Mouse (Mus musculus): ENCODE data around the gene C2cd5.

Gene C2cd5

DNA sequence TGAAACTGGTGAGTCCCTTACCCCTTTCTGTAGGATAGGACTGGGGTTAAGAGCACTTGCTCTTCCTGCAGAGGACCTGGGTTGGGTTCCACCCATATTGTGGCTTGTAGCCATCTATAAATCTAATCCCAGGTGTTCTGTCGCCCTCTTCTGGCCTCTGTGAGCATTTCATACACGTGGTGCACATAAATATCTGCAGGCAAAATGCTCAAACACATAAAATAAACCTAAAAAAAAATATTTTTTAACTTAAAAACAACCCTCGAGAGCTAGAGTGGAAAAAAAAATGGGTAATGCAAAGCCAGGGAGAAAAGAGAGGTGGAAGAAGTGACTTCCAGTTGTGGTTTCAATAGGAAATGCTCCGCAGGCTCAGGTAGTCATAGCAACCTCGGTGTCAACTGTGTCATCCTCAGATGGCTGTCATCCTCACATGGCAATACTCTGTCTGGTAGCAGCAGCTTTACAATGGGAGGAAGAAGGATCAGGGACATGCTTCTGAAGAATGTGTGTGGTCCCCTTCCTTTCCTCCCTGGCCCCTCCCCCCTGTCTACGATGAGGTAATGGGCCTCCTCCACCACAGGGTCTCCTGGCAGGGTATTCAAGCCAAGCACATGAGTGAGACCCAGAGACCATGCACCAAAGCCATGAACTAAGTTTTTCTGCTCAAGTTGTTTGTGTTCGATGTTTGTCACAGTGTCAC, 4.2 kb upstream of the C2cd5 start:
- Histone ChIP-seq H3K27me3 (ENCODE audit: control insufficient read depth, insufficient read depth, low read length, poor library complexity, severe bottlenecking) (no peaks in the 10 kb centered on the region), H3K36me3 (ENCODE audit: control insufficient read depth, insufficient read depth, low read length, poor library complexity, severe bottlenecking) (no peaks in the 10 kb centered on the region)
- DNase-seq (ENCODE audit: low read depth, low spot score) = peak; percentile 31

DNA sequence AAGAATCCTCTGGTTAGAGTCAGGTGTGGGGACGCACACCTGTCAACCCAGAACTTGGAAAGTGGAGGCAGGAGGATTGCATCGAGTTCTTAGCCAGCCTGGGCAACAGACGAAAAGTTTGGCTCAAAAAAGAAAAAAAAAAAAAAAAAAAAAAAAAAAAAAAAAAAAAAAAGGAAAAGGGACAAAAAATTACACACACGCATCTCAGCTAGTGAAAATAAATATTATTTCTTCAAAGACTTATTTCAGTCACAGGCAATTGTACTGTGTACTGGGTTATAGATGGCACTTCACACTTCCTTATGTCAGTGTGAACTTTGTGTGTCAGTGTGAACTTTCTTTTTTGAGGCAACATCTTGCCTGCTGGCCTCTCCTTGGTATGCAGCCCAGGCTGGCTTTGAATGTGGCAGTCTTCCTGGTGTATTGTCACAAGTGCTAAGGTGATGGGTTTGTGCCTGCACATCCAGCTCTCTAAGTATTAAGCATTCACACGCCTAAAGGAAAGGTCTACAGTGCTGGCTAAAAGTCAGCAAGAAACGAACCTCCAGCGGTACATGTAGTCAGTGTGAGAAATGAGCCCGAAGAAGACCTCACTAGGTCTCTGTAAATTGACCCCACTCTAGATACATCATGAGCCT, 656 bp upstream of the C2cd5 start:
- Histone ChIP-seq H3K36me3 (ENCODE audit: control insufficient read depth, insufficient read depth, low read length, poor library complexity, severe bottlenecking) (peaks cover 3% of the 10 kb centered on the region; the same call in 1 of the 2 replicates), H3K27me3 (ENCODE audit: control insufficient read depth, insufficient read depth, low read length, poor library complexity, severe bottlenecking) (no peaks in the 10 kb centered on the region)
- DNase-seq (ENCODE audit: low read depth, low spot score) = peak; percentile 22

DNA sequence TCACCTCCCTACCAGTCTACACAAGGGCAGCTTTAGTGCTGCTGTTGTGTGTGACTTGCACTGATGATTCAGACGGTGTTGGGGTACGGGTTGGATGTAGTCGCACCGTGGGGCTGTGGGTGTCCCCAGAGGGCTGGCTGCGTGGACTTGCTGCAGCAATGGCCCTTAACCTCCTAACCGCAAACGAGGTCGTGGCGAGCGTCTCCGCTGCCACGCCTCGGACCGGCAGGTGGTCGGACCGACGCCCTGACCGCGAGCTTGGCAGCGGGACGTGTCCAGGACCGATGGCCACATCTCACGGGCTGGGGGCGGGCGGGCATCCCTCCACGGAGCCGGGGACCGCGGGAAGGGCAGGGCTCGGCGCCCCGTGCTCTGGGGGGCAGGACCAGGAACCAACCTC, 660 bp downstream of the C2cd5 start:
- Histone ChIP-seq H3K27me3 (ENCODE audit: control insufficient read depth, insufficient read depth, low read length, poor library complexity, severe bottlenecking) (no peaks in the 10 kb centered on the region), H3K36me3 (ENCODE audit: control insufficient read depth, insufficient read depth, low read length, poor library complexity, severe bottlenecking) (peaks cover 5% of the 10 kb centered on the region; the same call in 1 of the 2 replicates)
- peak; percentile 56 for DNase-seq (ENCODE audit: low read depth, low spot score)

DNA sequence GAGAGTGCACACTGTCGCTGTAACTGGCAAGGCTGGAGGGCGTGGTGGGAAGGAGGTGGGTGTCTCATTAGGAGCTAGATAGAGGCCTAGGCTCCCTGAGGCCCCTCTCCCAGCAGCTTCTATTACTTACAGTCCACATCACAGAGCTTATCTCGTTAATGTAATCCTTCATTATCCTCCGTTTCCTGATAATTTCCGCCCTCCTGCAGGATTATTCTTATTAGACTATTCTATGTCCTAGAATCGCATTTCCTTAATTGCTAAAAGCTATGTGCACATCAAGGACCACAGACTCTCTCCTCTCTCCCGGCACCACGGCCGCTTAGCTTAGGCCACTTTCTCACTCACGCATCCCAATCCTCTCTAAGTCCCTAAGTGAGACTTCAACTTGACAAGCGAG, 4.8 kb downstream of the C2cd5 start:
- peaks cover 6% of the 10 kb centered on the region; the same call in 1 of the 2 replicates for H3K36me3 ChIP-seq (ENCODE audit: control insufficient read depth, insufficient read depth, low read length, poor library complexity, severe bottlenecking)
- no peaks in the 10 kb centered on the region for H3K27me3 ChIP-seq (ENCODE audit: control insufficient read depth, insufficient read depth, low read length, poor library complexity, severe bottlenecking)
- DNase-seq (ENCODE audit: low read depth, low spot score) = no peak

DNA sequence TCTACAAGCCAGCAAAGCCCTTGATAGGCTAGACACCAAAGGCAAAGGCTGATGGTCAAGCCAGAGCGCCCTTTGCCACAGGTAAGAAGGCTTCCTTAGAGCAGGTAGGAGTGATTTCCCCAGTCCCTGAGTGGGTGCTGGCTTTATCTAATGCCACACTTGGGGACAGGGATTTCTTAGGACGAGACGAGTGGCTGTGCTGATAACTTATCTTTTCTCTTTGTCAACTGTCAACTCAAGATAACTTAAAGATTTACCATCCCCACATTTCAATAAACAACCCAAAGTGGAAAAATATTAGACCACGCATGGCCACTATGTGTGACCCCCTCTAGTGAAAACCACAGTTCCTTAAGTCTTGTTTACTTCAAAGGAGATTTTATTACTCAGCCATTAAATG, 7.1 kb downstream of the C2cd5 start:
- DNase-seq (ENCODE audit: low read depth, low spot score) = no peak
- no peaks in the 10 kb centered on the region for H3K27me3 ChIP-seq (ENCODE audit: control insufficient read depth, insufficient read depth, low read length, poor library complexity, severe bottlenecking)
- peaks cover 8% of the 10 kb centered on the region; the same call in 1 of the 2 replicates for H3K36me3 ChIP-seq (ENCODE audit: control insufficient read depth, insufficient read depth, low read length, poor library complexity, severe bottlenecking)

DNA sequence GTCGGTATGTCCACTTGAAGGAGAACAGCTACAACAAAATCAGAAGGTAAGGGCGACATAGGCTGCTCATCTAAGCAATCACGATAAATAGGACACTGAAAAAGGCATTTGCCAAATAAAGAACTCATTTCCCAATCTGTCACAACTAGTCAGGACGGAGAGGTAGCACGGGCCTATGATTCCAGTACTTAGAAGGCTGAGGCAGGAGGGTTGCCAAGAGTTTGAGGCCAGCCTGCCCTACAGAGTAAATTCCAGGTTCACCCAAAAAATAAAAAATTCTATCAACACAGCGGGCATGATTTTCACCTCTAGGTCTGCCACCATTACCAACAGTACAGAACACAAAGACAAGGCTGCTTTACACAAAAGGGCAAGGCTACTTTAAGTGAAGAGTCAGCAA, 8.9 kb downstream of the C2cd5 start:
- H3K36me3 ChIP-seq (ENCODE audit: control insufficient read depth, insufficient read depth, low read length, poor library complexity, severe bottlenecking) = peaks cover 10% of the 10 kb centered on the region; the same call in 1 of the 2 replicates
- no peak for DNase-seq (ENCODE audit: low read depth, low spot score)
- no peaks in the 10 kb centered on the region for H3K27me3 ChIP-seq (ENCODE audit: control insufficient read depth, insufficient read depth, low read length, poor library complexity, severe bottlenecking)

DNA sequence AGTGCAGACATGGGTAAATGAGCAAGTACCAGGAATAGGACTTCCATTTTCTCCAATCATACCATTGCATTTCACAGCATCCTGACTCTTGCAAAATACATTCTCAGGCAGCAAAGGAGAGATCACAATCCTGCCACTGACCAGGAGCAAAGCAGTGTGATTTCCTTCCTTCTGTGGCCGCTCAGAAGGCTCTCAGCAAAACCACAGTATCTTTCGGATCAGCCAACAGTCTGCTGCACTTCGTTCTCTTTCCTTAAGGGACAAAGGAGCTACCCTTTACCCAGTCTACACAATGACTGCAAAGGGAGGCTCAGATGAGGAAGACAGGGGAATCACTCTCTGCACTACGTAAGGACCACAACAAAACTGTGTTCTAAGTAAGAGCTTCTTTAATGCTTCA, 12.6 kb downstream of the C2cd5 start:
- peaks cover 11% of the 10 kb centered on the region for H3K36me3 ChIP-seq (ENCODE audit: control insufficient read depth, insufficient read depth, low read length, poor library complexity, severe bottlenecking)
- no peak for DNase-seq (ENCODE audit: low read depth, low spot score)
- no peaks in the 10 kb centered on the region for H3K27me3 ChIP-seq (ENCODE audit: control insufficient read depth, insufficient read depth, low read length, poor library complexity, severe bottlenecking)

DNA sequence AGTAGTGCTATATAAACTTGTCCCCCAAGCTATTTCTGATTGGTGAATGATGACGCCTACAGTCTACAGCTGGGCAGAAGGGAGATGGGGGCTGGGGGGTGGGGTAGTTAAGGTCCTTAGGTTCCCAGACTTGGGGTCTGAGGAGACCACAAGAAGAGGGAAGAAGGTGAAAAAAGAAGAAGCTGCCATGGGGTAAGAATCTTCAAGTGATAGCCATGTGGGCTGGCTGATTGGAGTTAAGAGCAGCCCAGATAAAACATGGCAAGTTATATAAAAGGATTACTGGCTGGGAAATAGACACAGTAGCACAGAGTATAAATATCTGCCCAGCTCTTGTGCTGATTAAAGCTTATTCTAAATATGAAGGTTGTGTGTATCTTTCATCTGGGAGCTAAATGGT, 14.0 kb downstream of the C2cd5 start:
- Histone ChIP-seq H3K27me3 (ENCODE audit: control insufficient read depth, insufficient read depth, low read length, poor library complexity, severe bottlenecking) (no peaks in the 10 kb centered on the region), H3K36me3 (ENCODE audit: control insufficient read depth, insufficient read depth, low read length, poor library complexity, severe bottlenecking) (peaks cover 11% of the 10 kb centered on the region)
- no peak for DNase-seq (ENCODE audit: low read depth, low spot score)

DNA sequence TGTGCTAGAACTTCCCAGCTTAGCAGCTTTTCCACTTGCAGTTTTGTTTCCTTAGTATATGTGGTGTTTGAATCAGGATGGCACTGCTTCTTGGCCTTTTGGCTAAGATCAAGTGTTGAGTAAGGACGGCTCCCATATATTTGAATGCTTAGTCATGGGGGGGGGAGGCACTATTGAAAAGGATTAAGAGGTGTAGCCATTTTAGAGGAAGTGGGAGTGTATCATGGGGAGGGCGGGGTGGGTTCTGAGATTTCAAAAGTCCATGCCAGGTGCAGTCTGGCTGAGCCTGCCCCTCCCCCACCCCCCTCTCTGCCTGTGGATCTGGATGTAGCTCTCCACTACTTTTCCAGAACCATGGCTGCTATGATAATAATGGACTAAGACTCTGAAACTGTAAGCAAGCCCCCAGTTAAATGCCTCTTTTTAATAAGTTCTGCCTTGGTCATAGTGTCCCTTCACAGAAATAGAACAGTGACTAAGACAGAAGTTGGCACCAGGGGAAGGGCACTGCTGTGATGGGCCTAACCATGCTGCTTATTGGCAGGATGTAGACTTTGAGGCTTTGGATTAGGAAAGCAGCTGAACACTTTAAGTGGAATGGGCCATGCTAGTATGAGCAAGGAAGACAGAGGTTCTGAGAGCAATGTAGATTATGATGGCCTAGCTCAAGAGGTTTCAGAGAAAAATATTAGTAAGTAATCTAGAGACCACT, 15.5 kb downstream of the C2cd5 start:
- Histone ChIP-seq H3K36me3 (ENCODE audit: control insufficient read depth, insufficient read depth, low read length, poor library complexity, severe bottlenecking) (peaks cover 7% of the 10 kb centered on the region), H3K27me3 (ENCODE audit: control insufficient read depth, insufficient read depth, low read length, poor library complexity, severe bottlenecking) (no peaks in the 10 kb centered on the region)
- DNase-seq (ENCODE audit: low read depth, low spot score) = no peak

DNA sequence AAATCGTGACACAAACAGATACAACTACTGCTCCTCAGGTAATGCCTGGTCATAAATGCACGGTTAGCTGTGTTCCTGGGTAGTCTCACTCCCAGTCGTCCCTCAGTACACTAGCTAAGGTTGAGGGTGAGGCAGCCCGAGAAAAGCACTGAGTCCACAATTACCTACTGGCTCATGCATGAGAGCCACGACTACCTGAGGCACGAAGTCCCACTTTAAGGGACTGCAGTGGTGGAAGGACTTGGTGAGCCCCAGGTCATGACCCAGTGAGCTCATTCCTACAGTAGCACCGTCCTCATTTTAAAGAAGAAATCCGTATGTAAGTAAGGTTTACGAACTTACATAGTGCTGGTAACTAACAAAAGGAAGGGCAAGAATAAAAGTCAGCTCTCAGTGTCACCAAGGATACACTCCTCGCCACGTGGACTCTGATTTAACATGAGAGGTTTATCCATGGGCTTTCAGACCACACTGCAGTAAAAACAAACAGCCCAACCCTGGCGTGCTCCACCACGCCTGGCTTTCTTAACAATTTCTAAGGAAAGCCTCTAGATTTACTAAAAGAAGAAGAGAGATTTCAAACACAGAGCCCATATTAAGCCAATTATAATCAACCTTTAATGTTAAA, 18.3 kb downstream of the C2cd5 start:
- Histone ChIP-seq H3K27me3 (ENCODE audit: control insufficient read depth, insufficient read depth, low read length, poor library complexity, severe bottlenecking) (no peaks in the 10 kb centered on the region), H3K36me3 (ENCODE audit: control insufficient read depth, insufficient read depth, low read length, poor library complexity, severe bottlenecking) (peaks cover 5% of the 10 kb centered on the region)
- no peak for DNase-seq (ENCODE audit: low read depth, low spot score)

DNA sequence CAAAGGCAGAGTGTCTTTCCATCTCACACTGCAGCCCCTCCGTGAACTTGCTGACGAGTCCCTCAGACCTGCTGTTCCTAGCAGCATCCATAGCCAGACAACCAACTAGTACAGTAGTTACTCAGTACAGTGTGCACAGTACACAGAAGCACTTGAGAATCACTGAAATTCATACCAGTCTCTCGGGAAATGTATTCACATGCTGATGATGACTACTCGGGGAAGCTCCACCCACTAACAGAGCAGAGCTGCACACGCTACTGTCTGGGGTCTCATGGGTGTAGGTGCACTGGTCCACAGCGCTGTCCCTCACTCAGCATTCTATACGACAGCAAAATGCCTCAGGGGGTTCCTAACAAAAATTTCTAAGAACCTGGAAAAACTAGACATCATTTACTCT, 19.2 kb downstream of the C2cd5 start:
- Histone ChIP-seq H3K27me3 (ENCODE audit: control insufficient read depth, insufficient read depth, low read length, poor library complexity, severe bottlenecking) (no peaks in the 10 kb centered on the region), H3K36me3 (ENCODE audit: control insufficient read depth, insufficient read depth, low read length, poor library complexity, severe bottlenecking) (peaks cover 6% of the 10 kb centered on the region)
- no peak for DNase-seq (ENCODE audit: low read depth, low spot score)

DNA sequence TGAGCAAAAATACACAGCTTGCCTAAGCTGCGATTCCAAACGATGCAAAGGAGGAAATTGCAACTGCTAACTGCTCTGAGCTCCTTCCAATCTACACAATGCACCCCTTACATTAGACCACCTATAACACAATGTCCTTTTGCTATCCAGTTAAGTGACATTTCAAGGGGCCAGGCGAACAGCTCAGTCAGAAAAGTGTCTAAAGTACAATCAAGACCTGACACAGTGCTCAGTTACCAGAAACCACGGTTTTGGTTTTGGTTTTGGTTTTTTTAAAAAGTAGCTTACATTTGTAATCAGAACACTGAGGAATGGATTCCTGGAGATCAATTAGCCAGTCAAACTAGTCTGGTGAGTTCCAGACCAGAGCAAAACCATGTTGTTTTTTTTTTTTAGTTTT, 20.8 kb downstream of the C2cd5 start:
- DNase-seq (ENCODE audit: low read depth, low spot score) = no peak
- no peaks in the 10 kb centered on the region for H3K27me3 ChIP-seq (ENCODE audit: control insufficient read depth, insufficient read depth, low read length, poor library complexity, severe bottlenecking)
- H3K36me3 ChIP-seq (ENCODE audit: control insufficient read depth, insufficient read depth, low read length, poor library complexity, severe bottlenecking) = peaks cover 4% of the 10 kb centered on the region; the same call in 1 of the 2 replicates

DNA sequence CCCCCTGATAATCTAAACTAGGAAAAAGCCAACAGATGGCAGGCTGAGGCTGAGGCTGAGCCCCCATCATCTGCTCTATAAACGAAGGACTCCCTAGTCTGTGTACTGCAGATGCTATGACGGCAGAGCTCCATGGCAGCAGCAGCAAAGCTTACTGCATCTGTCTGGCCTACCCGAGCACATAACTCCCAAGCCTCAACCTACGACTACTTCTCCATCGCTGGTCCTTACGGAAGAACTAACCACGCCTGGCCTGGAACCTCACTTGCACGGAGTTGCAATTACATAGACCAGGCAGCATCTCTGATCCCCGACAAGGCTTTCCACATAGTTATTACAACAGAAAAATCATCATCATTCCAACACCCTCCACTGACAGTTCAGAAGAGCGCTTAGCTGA, 23.5 kb downstream of the C2cd5 start:
- Histone ChIP-seq H3K27me3 (ENCODE audit: control insufficient read depth, insufficient read depth, low read length, poor library complexity, severe bottlenecking) (no peaks in the 10 kb centered on the region), H3K36me3 (ENCODE audit: control insufficient read depth, insufficient read depth, low read length, poor library complexity, severe bottlenecking) (peaks cover 6% of the 10 kb centered on the region)
- no peak for DNase-seq (ENCODE audit: low read depth, low spot score)

DNA sequence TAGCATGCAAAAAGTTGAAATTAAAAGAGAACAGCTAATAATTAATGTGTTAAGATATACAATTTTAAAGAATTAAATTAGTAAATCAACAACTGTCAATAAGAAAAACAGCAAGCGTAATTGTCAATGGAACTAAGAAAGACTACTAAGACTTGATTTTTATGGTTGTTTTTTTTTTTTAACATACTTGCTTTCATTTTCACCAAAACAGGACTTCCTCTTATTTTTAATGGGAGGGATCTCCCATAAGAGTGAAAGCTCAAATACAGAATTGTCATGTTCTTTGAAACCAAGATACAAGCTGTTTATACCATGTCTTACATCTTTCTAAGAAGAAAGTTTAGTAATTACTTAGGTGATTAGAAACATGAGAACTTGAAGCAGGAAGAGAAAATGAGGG, 26.0 kb downstream of the C2cd5 start:
- peak; percentile 36 for DNase-seq (ENCODE audit: low read depth, low spot score)
- Histone ChIP-seq H3K27me3 (ENCODE audit: control insufficient read depth, insufficient read depth, low read length, poor library complexity, severe bottlenecking) (no peaks in the 10 kb centered on the region), H3K36me3 (ENCODE audit: control insufficient read depth, insufficient read depth, low read length, poor library complexity, severe bottlenecking) (peaks cover 6% of the 10 kb centered on the region)

DNA sequence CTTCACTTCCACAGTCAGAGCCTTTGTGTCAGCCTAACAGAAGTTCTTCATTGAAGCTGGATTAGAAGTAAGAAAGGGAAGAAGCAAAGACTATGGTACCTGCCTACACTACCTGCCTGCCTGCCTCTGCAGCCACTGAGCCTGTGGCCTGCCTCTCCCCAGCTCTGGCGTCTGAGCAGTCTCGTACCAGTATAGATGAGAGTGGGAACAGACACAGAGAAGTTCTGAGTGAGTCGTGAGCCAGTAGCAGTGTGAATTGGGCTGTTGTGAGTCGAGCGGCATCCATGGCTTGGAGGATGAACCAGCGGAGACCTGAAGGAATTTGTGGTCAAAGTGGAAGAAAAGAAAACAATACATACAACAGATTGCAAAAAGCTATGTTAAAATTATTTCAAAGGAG, 26.5 kb downstream of the C2cd5 start:
- Histone ChIP-seq H3K36me3 (ENCODE audit: control insufficient read depth, insufficient read depth, low read length, poor library complexity, severe bottlenecking) (peaks cover 6% of the 10 kb centered on the region), H3K27me3 (ENCODE audit: control insufficient read depth, insufficient read depth, low read length, poor library complexity, severe bottlenecking) (no peaks in the 10 kb centered on the region)
- DNase-seq (ENCODE audit: low read depth, low spot score) = no peak
